Mouse (Mus musculus) right cerebral cortex, adult 18-20 months (tissue): Measurements from ENCODE around the gene Kctd15.

Source experiments
- DNase-seq: peaks from one replicate; pipeline ENCODE4 v3.0.0; 2022; ENCODE audit warnings: mixed read lengths

Kctd15 gene

GRCm38 (mm10) chr7:34618141-34618890 is 38.2 kb downstream of the Kctd15 start:
- no peak for DNase-seq

- DNase-seq: no peak
Observed at GRCm38 (mm10) chr7:34616275-34616674, 40.3 kb downstream of the Kctd15 start.

- DNase-seq: no peak
Observed at GRCm38 (mm10) chr7:34610445-34610844, 46.1 kb downstream of the Kctd15 start.

GRCm38 (mm10) chr7:34607334-34607970 is 49.1 kb downstream of the Kctd15 start:
- no peak for DNase-seq

GRCm38 (mm10) chr7:34606729-34607128 is 49.8 kb downstream of the Kctd15 start:
- no peak for DNase-seq

- DNase-seq: no peak
Observed at GRCm38 (mm10) chr7:34606051-34606450, 50.5 kb downstream of the Kctd15 start.

GRCm38 (mm10) chr7:34598576-34598975 is 58.0 kb downstream of the Kctd15 start:
- DNase-seq: no peak

GRCm38 (mm10) chr7:34597986-34598385 is 58.5 kb downstream of the Kctd15 start:
- no peak for DNase-seq

- no peak for DNase-seq
Observed at GRCm38 (mm10) chr7:34596531-34597235, 59.8 kb downstream of the Kctd15 start.

- no peak for DNase-seq
Observed at GRCm38 (mm10) chr7:34595307-34595565, 61.3 kb downstream of the Kctd15 start.

- DNase-seq: no peak
Observed at GRCm38 (mm10) chr7:34594501-34595306, 61.8 kb downstream of the Kctd15 start.

GRCm38 (mm10) chr7:34590711-34591110 is 65.8 kb downstream of the Kctd15 start:
- no peak for DNase-seq
